Mouse (Mus musculus): ENCODE data around the gene Mob1a. TPM values are rescaled to one million over a fixed set of nuclear protein-coding genes. Genes with fewer than 3 reads are reported as not detected.
A peak's percentile ranks its signal among the peaks of the same experiment; 100 is the strongest.

The Mob1a gene
- 42.8 and 50.7 TPM in 2 replicates for polyA plus RNA-seq (2016; fragmentation: Nextera tagmentation; extraction: Ambion mirVana)

GRCm38 (mm10) chr6:83325525-83326393 is at the start of gene Mob1a, which contains the start of gene Mthfd2:
TSS of gene Mob1a (plus strand) at chr6:83326016.
TSS of gene Mthfd2 (minus strand) at chr6:83325908.
- peak; percentile 97 for DNase-seq (ENCODE audit: low spot score)
- H3K27ac ChIP-seq = peak within 1 kb of the TSS; percentile 96
- WGBS = under 1% methylated on average over 65 of the region's 65 CpGs
- H3K4me3 ChIP-seq = peak within 1 kb of the TSS; percentile 84
- no peaks in the 10 kb centered on the region for H3K9me3 ChIP-seq
- H3K4me1 ChIP-seq = peaks cover 9% of the 10 kb centered on the region
- peaks cover 19% of the 10 kb centered on the region for H3K36me3 ChIP-seq
- no peaks in the 10 kb centered on the region for H3K27me3 ChIP-seq (ENCODE audit: insufficient read depth, poor library complexity, severe bottlenecking)

GRCm38 (mm10) chr6:83277151-83277550 is 48.7 kb upstream of the Mob1a start:
- H3K27me3 ChIP-seq (ENCODE audit: insufficient read depth, poor library complexity, severe bottlenecking) = peaks cover 10% of the 10 kb centered on the region; the same call in 1 of the 2 replicates
- H3K27ac ChIP-seq = no peak overlapping the region
- no peak for DNase-seq (ENCODE audit: low spot score)
- no peaks in the 10 kb centered on the region for H3K36me3 ChIP-seq
- 61% methylated on average over 13 of the region's 13 CpGs for WGBS
- H3K9me3 ChIP-seq = no peaks in the 10 kb centered on the region
- peaks cover 3% of the 10 kb centered on the region; the same call in 1 of the 2 replicates for H3K4me1 ChIP-seq
- no peak overlapping the region for H3K4me3 ChIP-seq

GRCm38 (mm10) chr6:83278881-83279280 is 46.9 kb upstream of the Mob1a start:
- Histone ChIP-seq H3K36me3 (no peaks in the 10 kb centered on the region), H3K27ac (no peak overlapping the region), H3K9me3 (no peaks in the 10 kb centered on the region), H3K4me1 (peaks cover 3% of the 10 kb centered on the region; the same call in 1 of the 2 replicates), H3K4me3 (no peak overlapping the region), H3K27me3 (ENCODE audit: insufficient read depth, poor library complexity, severe bottlenecking) (peaks cover 10% of the 10 kb centered on the region; the same call in 1 of the 2 replicates)
- no peak for DNase-seq (ENCODE audit: low spot score)
- WGBS = 23% methylated on average over 2 of the region's 2 CpGs

- WGBS = 67% methylated on average over 8 of the region's 8 CpGs
- no peak overlapping the region for H3K4me3 ChIP-seq
- no peak for DNase-seq (ENCODE audit: low spot score)
- H3K36me3 ChIP-seq = no peaks in the 10 kb centered on the region
- H3K27ac ChIP-seq = no peak overlapping the region
- no peaks in the 10 kb centered on the region for H3K9me3 ChIP-seq
- H3K27me3 ChIP-seq (ENCODE audit: insufficient read depth, poor library complexity, severe bottlenecking) = peaks cover 10% of the 10 kb centered on the region
- H3K4me1 ChIP-seq = peaks cover 3% of the 10 kb centered on the region; the same call in 1 of the 2 replicates
Measured at GRCm38 (mm10) chr6:83280256-83280955, 45.4 kb upstream of the Mob1a start.

GRCm38 (mm10) chr6:83300447-83301229 is 25.2 kb upstream of the Mob1a start:
- Histone ChIP-seq H3K36me3 (peaks cover 11% of the 10 kb centered on the region), H3K4me3 (no peak overlapping the region), H3K4me1 (no peaks in the 10 kb centered on the region), H3K27ac (no peak overlapping the region), H3K27me3 (ENCODE audit: insufficient read depth, poor library complexity, severe bottlenecking) (no peaks in the 10 kb centered on the region; the same call in 1 of the 2 replicates), H3K9me3 (no peaks in the 10 kb centered on the region)
- no peak for DNase-seq (ENCODE audit: low spot score)
- WGBS = 73% methylated on average over 7 of the region's 7 CpGs

GRCm38 (mm10) chr6:83301294-83301693 is 24.5 kb upstream of the Mob1a start:
- no peaks in the 10 kb centered on the region for H3K4me1 ChIP-seq
- H3K4me3 ChIP-seq = no peak overlapping the region
- no peaks in the 10 kb centered on the region for H3K9me3 ChIP-seq
- DNase-seq (ENCODE audit: low spot score) = no peak
- no peak overlapping the region for H3K27ac ChIP-seq
- WGBS = 77% methylated on average over 2 of the region's 2 CpGs
- no peaks in the 10 kb centered on the region; the same call in 1 of the 2 replicates for H3K27me3 ChIP-seq (ENCODE audit: insufficient read depth, poor library complexity, severe bottlenecking)
- peaks cover 17% of the 10 kb centered on the region for H3K36me3 ChIP-seq

GRCm38 (mm10) chr6:83302264-83302663 is 23.6 kb upstream of the Mob1a start:
- WGBS = 83% methylated on average over 5 of the region's 5 CpGs

GRCm38 (mm10) chr6:83309017-83309416 is 16.8 kb upstream of the Mob1a start:
- no peaks in the 10 kb centered on the region for H3K27me3 ChIP-seq (ENCODE audit: insufficient read depth, poor library complexity, severe bottlenecking)
- H3K27ac ChIP-seq = no peak overlapping the region
- H3K4me3 ChIP-seq = no peak overlapping the region
- DNase-seq (ENCODE audit: low spot score) = no peak
- H3K36me3 ChIP-seq = peaks cover 86% of the 10 kb centered on the region
- 91% methylated on average over 7 of the region's 7 CpGs for WGBS
- H3K9me3 ChIP-seq = no peaks in the 10 kb centered on the region
- H3K4me1 ChIP-seq = 0 out of 2 replicates have a peak, but pooled peaks cover 3% of the 10 kb centered on the region

More at GRCm38 (mm10) chr6:83302264-83302663, 23.6 kb upstream of the Mob1a start:
- Histone ChIP-seq H3K36me3 (peaks cover 27% of the 10 kb centered on the region), H3K4me1 (no peaks in the 10 kb centered on the region), H3K4me3 (no peak overlapping the region), H3K27ac (no peak overlapping the region), H3K27me3 (ENCODE audit: insufficient read depth, poor library complexity, severe bottlenecking) (no peaks in the 10 kb centered on the region; the same call in 1 of the 2 replicates), H3K9me3 (no peaks in the 10 kb centered on the region)
- no peak for DNase-seq (ENCODE audit: low spot score)

GRCm38 (mm10) chr6:83311206-83311605 is 14.6 kb upstream of the Mob1a start:
- Histone ChIP-seq H3K36me3 (peaks cover 69% of the 10 kb centered on the region), H3K4me1 (peaks cover 9% of the 10 kb centered on the region), H3K9me3 (no peaks in the 10 kb centered on the region), H3K27ac (no peak overlapping the region), H3K4me3 (no peak overlapping the region), H3K27me3 (ENCODE audit: insufficient read depth, poor library complexity, severe bottlenecking) (no peaks in the 10 kb centered on the region)
- WGBS = 83% methylated on average over 11 of the region's 11 CpGs
- no peak for DNase-seq (ENCODE audit: low spot score)

- peaks cover 61% of the 10 kb centered on the region for H3K36me3 ChIP-seq
- WGBS = 77% methylated on average over 7 of the region's 7 CpGs
- peak overlapping the region; percentile 49; the same call in 1 of the 2 replicates for H3K27ac ChIP-seq
Measured at GRCm38 (mm10) chr6:83312021-83312420, 13.8 kb upstream of the Mob1a start.

GRCm38 (mm10) chr6:83312514-83312913 is 13.3 kb upstream of the Mob1a start:
- DNase-seq (ENCODE audit: low spot score) = peak; percentile 91
- H3K27me3 ChIP-seq (ENCODE audit: insufficient read depth, poor library complexity, severe bottlenecking) = no peaks in the 10 kb centered on the region
- no peaks in the 10 kb centered on the region for H3K9me3 ChIP-seq
- H3K27ac ChIP-seq = no peak overlapping the region; the same call in 1 of the 2 replicates
- peaks cover 15% of the 10 kb centered on the region for H3K4me1 ChIP-seq
- no peak overlapping the region for H3K4me3 ChIP-seq
- 70% methylated on average over 8 of the region's 8 CpGs for WGBS
- H3K36me3 ChIP-seq = peaks cover 56% of the 10 kb centered on the region

More at GRCm38 (mm10) chr6:83312021-83312420, 13.8 kb upstream of the Mob1a start:
- Histone ChIP-seq H3K9me3 (no peaks in the 10 kb centered on the region), H3K4me1 (peaks cover 14% of the 10 kb centered on the region), H3K27me3 (ENCODE audit: insufficient read depth, poor library complexity, severe bottlenecking) (no peaks in the 10 kb centered on the region), H3K4me3 (no peak overlapping the region)
- no peak for DNase-seq (ENCODE audit: low spot score)

- Histone ChIP-seq H3K27ac (no peak overlapping the region), H3K4me3 (no peak overlapping the region), H3K36me3 (peaks cover 31% of the 10 kb centered on the region), H3K4me1 (peaks cover 15% of the 10 kb centered on the region), H3K27me3 (ENCODE audit: insufficient read depth, poor library complexity, severe bottlenecking) (no peaks in the 10 kb centered on the region), H3K9me3 (no peaks in the 10 kb centered on the region)
- peak; percentile 28 for DNase-seq (ENCODE audit: low spot score)
Measured at GRCm38 (mm10) chr6:83315293-83315692, 10.5 kb upstream of the Mob1a start.
